Mouse (Mus musculus) adrenal gland, adult 18-20 months (tissue): ENCODE data around the gene Rpl12. TPM values are rescaled to one million over a fixed set of nuclear protein-coding genes. Genes with fewer than 3 reads are reported as not detected.

ENCODE experiments used
- DNase-seq, 2 experiments: peaks; one replicate each; pipeline ENCODE4 v3.0.0; 2021 to 2022; ENCODE audit warnings: low spot score in 2 of 2
- long read RNA-seq, 2 experiments: library from polyadenylated mRNA; stranded (forward); transcript quantifications; one replicate each; pipeline ENCODE4 v2.0.0; 2021
- total RNA-seq, 2 experiments: library from RNA; stranded (reverse); gene quantifications; 1 replicate in 1 of 2; 2 replicates in 1 of 2; pipeline ENCODE4 v1.2.3; 2021

Gene Rpl12
- 100 to 1,000 TPM; 162 to 167 TPM for total RNA-seq
- long read RNA-seq, experiment 1, transcript Rpl12-203 (7 exons, 1,242 nt), result major isoform, 12 of 14 reads
- long read RNA-seq, experiment 1, partial matches to known transcripts, result 1 of 14 reads
- long read RNA-seq, experiment 1, other reads (novel, unspliced or antisense), result 1 of 14 reads
- long read RNA-seq, experiment 2, transcript Rpl12-203 (7 exons, 1,242 nt), result major isoform, 48 of 55 reads
- long read RNA-seq, experiment 2, partial matches to known transcripts, result 2 of 55 reads
- long read RNA-seq, experiment 2, other reads (novel, unspliced or antisense), result 3 of 55 reads

DNA sequence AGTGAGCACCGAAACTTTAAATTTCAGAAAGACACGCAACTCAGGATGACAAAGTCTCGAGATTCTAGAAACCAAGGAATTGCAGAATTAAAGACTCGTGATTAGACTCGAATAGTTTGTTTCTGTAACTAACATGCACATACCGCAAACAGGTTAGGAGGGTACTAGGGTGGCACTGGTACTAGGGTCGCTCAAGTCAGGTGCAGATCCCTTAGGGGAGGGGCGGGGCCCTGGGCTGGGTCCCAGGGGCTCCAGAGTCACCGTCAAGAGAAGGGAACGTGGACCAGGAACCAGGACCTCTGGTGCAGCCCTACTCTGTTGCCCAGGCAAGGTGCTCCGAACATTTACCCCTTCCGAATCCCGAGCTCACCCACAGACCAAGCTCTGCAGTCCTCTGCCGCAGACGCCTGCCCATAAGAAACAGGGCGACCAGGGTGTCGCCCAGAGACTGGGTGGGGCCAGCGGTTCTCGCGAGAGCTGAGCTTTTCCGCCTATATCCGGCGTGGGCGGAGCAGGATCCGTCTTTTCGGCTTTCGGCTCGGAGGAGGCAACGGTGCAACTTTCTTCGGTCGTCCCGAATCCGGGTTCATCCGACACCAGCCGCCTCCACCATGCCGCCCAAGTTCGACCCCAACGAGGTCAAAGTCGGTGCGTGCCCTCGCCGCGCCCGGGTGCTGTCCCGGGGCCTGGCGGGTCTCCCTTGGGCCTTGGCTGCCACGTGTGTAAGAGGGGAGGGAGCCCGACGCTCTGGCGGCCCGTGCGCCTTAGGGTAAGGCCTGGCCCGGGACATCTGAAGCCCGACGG lies at the start of gene Rpl12, which contains the start of gene Lrsam1:
TSS of gene Rpl12 (plus strand) at position 368 of the 804 bp plus-strand sequence.
TSS of gene Lrsam1 (minus strand) at position 423 of the 804 bp plus-strand sequence.
- DNase-seq, result peak; percentile 94 to 96

DNA sequence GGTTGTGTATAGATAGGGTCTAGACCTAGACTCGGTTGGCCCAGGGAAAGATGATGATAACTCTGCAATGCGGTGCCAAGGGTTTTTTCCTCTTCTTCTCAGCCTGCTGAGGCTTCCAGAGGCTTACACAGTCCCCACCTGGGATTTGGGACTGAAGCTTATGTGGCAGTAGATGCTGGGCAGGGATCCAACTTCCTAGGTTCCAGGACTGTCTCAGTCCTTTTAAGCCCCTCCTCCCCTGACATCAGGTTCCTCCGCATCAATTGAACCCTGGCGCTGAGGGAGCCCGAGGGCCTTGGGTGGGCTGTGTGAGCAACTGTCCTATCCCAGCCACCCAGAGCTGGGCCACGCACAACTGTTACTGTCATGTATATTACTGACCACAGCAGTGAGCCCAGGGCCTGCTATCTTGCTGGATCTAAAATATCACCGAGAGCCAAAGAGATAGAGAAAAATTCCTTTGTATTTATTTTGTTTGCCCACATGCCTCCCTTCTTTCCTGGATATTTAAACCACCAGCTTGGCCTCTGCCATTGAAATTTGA lies 49.6 kb upstream of the Rpl12 start:
- DNase-seq, result no peak

DNA sequence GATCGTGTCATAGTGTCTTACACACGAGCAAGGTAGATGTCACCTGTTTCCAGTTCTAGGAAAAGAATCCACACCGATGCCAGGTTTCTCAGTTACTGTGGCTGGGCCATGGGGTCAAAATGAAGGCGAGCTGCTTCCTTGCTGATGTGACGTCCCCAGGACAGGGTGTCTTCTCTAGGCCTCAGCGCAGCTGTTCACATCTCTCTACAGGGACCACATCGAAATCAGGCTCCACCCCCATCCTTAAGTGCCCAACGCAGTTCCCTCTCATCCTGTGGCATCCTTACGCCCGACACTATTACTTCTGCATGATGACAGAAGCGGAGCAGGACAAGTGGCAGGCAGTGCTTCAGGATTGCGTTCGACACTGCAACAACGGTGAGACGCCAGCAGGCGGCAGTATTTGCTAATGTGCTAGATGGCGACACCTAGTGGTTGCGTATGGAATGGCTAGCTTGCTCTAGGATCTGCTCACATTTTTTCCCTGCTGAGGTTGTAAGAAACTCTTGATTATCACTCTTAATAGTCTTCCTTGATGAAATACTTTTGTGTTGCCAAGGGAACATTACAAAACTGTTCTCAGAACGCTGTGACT lies 49.1 kb upstream of the Rpl12 start:
- peak; percentile 83 to 85 for DNase-seq

DNA sequence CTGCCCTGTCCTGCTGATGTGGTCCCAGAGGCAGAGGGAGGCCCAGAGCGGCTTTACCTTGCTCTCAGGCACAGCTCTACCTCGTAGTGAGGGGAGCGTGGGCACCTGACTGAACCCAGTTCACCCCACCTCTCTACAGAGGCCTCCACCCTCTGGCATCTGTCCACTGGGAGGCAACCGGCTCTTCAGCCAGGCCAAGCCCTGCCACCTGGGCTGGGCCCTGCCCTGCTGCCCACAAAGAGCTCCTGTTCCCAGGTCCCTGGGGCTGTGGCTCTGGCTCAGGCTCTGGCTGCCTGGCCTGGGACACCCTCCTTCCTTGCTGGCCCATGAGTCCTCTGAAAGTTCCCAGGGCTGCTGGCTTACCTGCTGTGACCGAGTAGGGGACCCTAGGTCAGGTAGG lies 47.0 kb upstream of the Rpl12 start:
- no peak for DNase-seq

DNA sequence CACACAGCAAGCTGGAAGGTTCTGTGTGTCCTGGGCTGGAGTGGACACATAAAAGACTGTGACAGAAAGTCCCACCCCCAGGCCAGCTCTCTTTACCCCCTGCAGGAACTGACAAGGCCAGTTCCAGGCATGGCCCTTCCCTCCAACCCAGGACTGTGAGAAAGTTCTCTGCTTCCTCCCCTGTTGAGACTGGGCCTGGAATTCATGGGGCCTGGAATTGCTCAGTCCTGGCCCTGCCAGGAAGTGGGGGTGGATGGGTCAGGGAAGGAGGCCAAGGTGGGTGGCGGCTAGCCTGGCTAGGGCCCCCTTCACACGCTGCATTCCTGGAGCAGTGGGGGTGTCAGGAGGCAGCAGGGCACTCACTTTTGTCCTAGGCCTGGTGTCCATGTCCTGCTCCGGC lies 46.5 kb upstream of the Rpl12 start:
- peak in 1 of 2 experiments; percentile 55 for DNase-seq

DNA sequence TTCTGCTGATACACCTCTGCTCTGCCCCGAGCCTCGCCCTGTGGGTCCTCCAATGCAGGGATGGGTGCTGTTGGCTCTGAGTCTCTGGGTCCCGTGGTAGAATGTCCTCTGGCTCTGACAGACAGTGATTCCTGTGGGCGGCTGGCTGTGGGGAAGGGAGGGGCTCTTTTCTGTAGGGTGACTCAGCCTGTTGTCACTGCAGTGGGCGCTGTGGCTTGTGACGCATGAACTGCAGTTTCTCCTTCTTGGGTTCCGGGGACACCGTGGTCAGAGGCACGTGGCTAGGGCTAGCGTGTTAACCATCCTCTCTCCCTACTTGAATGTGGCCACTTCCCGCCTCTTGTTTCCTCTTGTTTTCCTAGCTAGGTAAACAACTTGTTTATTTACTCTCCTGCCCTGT lies 43.8 kb upstream of the Rpl12 start:
- peak; percentile 51 to 56 for DNase-seq

DNA sequence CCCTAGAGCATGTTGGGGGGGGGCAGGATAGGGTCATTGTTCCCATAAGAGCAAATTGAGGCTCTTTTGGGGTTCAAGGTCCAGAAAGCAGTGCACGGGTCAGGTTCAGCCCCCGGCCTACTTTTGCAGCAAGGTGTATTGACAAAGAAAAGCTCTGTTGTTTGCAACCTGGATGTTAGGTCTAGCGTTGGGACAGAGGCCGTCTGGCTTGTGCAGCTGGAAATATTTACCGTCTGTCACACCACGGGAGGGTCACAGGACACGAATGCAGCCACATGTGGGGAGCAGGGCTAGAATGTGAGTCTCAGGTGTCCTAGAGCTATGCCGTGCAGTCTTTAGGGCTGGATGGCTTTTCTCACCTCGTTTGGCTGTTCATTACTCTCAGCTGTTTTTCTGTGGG lies 43.0 kb upstream of the Rpl12 start:
- no peak for DNase-seq

DNA sequence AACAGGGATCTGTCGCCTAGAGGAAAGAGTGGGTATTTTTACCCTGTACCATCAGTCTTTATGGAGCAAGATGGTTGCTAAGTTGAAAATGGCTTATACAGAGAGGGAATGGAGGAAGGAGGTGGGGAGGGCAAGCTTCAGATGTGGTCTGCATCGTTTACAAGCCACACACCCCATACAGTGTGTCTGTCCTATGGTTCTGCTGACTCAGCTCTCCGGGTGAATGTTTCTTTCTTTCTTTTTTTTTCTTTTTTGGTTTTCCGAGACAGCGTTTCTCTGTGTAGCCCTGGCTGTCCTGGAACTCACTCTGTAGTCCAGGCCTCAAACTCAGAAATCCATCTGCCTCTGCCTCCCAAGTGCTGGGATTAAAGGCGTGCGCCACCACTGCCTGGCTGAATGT lies 40.1 kb upstream of the Rpl12 start:
- DNase-seq, result no peak

DNA sequence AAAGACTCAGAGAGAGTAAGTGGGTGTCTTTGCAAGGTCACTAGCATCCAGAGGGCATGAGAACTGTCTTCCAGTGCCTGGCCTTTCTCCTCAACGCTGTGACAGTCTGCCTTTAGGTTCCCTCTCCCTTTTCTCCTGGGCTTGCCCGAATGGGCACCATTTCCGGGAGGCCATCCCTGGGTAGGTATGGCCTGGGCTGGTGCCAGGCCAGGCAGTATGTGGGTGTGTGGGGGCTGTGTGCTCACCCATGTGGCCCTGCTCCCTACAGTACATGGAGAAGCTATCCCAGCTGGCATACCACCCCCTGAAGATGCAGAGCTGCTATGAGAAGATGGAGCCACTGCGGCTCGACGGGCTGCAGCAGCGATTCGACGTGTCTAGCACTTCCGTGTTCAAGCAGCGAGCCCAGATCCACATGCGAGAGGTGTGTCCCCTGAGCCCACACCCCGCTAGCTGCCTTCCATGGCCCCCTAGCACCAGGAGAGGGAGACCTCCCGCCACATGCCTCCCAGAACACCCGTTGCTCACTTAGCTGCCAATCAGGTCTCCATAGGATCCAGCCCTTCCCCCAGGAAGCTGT lies 39.5 kb upstream of the Rpl12 start:
- DNase-seq, result no peak

DNA sequence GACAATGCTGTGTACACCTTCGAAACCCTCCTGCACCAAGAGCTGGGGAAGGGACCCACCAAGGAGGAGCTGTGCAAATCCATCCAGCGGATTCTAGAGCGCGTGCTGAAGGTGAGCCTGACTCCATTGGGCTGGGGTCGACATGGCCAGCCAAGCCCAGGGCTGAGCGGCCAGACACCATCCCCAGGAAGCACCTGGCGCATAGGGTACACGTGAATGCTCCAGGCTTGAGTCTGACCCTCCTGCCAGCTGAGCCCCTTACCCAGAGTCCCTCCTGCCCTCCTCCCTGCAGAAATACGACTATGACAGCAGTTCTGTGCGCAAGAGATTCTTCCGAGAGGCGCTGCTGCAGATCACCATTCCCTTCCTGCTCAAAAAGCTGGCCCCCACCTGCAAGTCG lies 38.8 kb upstream of the Rpl12 start:
- no peak for DNase-seq

DNA sequence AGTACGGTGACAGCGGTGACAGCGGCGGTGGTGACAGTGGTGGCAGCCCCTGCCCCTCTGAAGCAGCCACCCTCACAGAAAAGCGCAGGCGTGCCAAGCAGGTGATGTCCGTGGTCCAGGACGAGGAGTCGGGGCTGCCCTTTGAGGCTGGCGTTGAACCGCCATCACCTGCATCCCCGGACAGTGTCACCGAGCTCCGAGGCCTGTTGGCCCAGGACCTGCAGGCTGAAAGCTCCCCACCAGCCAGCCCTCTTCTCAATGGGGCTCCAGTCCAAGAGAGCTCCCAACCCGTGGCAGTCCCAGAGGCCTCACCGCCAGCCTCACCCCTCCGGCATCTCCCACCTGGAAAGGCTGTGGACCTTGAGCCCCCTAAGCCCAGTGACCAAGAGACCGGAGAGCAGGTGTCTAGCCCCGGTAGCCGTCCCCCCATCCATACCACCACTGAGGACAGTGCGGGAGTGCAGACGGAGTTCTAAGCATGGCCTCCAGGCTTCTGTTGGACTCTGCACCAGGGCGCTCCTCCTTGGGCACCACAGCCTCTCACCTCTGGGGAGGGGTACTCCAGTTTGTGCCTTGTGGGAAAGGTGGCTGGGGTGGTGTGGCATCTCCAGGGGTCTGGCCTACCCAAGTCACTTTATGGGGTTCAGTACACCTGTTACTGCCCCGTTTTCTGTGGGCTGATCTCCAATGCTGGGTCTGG lies 37.7 kb upstream of the Rpl12 start:
- no peak for DNase-seq

DNA sequence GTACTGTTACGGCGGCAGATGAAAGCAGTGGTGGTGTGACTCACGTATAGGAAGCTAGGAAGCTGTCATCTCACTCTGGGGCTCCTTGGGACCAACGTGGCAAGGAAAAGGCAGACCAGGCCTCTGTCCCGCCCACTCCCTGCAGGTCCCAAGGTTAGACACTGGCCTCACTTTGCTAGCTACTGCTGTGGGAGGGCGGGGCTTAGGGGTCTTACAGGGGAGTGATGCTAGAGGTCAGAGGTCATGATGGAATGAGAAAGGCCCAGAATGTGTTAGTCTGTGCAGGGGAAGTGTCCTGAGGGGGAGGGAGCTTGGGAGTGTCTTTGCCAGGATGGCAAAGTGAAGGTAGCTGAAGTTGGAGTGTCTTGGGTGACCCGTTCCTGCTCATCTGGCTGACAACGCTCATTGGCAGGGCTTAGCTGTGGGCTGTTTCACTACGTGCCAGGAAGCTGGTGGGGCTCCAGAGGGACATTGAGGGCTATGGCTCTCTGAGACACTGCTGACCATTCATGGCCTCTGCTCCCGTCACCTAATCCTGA lies 37.0 kb upstream of the Rpl12 start:
- no peak for DNase-seq

DNA sequence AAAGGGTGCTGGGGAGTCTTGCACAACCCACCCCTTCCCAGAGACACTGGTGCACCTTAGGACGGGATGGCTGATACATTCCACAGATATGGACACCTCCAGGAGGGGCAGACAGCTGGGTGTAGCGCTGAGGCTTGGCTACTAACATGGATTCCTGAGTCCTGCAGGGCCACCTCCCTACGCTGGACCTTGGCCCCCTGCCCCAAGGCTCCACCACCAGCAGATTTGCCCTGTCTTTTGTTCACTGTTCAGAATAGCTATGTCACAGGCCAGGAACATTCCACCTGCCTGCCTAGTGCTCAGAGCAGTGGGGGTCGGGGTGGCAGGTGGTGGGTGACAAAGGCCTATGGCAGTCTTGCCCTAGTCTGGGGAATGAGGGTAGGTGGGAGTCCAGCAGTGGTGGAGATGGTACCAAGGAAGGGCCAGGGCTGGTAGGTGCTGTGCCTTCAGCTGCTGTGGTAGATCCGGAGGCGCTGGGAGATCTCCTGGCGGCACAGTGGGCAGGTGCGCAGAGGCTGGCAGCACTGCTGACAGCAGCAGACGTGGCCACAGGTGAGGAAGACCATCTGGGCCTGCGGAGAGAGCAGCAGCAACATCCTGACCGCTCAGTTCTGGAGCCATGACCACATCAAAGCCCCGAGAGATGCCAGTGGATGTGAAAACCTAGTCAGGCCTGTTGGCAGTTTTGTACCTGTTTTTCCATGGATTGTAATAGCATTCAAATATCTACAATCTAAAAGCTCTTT lies 34.9 kb upstream of the Rpl12 start:
- no peak for DNase-seq

DNA sequence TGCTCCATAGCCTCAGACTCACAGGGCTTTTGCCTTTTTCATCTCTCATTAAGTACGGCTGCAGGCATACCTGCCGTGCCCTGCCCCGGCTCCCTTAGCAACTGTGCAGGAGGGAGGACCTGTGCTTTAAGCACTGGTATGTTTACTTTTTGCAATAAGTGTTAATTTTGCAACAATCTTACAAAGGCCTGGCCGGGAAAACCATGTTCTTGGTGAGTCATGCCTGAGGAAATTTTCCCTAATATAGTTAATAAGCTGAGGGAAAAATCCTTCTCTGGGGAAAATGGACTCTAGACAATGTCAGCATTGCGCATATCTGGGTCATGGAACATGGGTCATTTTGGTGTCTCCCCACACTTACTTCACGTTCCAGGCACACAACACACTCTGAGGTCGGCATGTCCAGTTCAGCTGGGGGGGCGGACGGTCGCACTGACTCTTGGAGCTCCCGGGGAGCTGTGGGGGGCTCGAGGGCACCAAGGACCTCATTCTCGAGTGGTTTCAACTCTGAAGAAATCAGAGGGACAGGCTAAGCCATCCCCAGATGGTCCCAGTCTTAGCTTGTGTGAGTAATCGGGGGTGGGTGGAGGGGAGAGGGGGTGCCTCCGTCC lies 33.6 kb upstream of the Rpl12 start:
- no peak for DNase-seq

DNA sequence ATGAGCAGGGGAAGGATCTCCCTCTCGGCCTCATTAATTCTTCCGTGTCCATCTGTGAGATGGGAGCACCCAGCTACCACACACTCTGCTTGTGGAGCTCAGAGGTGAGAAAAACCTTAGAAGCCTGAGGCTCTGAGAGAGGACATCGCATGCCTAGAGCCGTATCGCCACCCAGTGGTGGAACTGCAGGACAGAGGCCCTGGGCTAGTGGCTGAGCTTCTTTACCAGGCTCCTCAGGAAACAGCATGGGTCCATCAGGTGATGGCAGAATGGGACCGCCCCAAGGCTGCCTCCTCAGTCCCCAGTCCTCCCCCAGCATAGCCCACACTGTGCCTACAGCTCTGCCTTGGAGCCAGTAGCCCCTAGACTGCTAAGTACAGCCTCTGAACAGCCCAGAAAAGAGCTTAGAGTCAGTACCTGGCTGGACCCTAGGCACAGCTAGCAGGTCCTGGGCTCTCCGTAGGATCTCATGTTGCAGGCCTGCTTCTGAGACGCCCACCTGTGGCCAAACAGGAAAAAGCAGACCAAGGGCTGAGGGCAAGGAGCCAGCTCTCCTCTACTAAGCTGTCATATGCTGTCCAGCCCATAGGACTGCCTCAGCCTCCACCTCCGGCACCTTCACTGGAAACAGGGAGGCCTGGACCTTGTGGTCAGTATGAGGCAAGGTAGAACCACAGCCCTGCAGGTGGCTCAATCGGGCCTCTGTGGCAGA lies 33.0 kb upstream of the Rpl12 start:
- DNase-seq, result peak; percentile 42 to 69

DNA sequence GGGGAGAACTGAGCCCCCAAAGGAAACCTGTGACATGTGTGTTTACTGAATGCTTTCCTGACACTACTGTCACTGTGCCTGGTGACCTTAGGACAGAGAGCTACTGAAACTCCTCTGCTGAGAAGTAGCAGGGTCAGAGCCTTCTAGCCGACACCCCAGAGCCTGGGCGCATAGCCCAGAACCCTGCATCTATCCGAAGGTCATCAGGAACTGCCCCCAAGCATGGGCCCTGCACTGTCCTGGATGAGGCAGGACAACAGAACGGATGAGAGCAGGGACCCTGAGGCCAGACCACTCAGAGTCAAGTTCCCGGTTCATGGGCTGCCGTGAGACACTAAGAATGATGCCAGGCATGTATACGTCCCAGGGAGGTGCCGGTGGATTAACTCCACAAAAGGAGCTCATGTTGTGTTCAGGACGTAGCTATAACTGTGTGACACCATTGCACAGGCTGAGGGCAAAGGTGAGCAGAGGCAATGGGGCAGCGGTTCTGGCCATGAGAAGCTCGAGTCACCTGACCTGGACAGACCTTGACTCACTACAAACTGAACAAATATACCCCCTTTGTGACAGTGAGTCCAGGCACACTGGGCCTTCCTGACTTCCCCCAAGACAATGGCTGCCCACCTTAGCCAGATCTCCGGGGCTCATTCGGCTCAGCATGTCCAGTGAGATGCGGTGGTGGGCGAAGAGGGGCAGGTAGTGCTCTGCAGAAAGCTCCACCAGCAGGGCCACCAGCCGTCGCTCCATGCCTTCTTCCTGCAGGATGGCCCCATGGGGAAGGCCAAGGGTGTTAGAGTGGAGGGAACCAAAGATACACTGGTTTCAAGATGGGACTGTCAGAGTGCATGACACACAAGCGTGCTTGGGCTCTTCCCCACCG lies 32.2 kb upstream of the Rpl12 start:
- no peak for DNase-seq

DNA sequence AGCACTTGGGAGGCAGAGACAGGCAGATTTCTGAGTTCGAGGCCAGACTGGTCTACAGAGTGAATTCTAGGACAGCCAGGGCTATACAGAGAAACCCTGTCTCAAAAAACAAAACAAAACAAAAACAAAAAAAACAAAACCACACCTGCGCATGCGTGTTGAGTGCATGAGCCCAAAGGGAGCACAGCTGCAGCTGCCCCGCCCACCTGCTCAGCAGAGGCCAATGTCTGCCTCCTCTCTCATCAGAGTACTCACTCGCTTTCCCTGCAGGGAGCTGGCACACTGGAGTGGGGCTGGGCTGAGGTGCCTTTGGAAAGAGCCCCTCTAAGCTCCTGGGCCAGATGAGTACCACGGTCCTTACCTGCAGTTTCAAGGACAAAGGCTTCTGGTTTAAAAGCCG lies 29.6 kb upstream of the Rpl12 start:
- no peak for DNase-seq

DNA sequence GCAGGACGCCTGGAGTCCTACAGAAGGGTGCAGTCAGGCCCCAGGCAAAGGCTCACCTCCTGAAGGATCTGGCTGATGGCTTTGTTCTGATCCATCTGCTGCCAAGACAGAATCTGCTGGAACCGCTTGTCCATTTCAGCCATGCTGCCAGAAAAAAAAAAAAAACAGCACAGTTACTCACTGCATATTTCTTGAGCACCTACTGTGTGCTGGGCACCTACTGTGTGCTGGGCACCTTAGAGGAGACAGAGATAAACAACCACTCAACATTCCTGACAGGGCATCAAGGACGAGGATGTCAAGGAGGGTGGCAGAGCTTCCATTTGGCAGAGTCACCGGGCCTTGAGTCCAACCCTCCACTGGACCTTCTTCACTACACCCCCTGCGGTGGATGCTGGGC lies 22.6 kb upstream of the Rpl12 start:
- DNase-seq, result no peak
